Comparison of ENCODE assay signal across 13 mouse cellular contexts in the genomic region with DNA sequence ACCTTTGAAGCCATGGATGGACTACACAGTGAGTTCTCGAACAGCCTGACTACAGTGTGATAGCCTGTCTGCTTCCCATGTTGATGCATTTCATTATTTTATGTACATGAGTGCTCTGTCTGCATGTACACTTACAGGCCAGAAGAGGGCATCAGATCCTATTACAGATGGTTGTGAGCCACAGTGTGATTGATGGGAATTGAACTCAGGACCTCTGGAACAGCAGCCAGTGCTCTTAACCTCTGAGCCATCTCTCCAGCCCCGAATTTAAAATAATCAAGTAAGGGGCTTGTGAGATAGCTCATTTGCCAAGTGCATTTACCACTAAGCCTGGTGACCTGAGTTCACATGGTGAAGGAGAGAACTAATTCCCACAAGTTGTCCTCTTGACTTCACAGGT. TPM values are rescaled to one million over a fixed set of nuclear protein-coding genes. Genes with fewer than 3 reads are reported as not detected.
A peak's percentile ranks its signal among the peaks of the same experiment; 100 is the strongest.
DNase-seq lines count a peak whose midpoint lies in the region; ATAC-seq and TF ChIP-seq lines count a peak whose summit lies in the region.
"Had no signal": no experiment of that assay in that cellular context is flagged by ENCODE, and none has a peak within 500 bp of the region (broad histone marks: within the 10 kb centered on the region; RNA-seq: fewer than 3 reads in every experiment).

No protein-coding gene starts in this region.

- CTCF ChIA-PET in Patski (lab: Charles Lee), result interaction anchor here (0.7 to 2.5 kb wide), 7 partner anchors 9 to 80 kb away, joined by 3 to 12 read pairs (median 5); no protein-coding TSS in a partner anchor

- no peak overlapping the region for H3K4me3 ChIP-seq in intestine, postnatal 0 days (ENCODE audit: low read depth, low read length)
- H3K4me3 ChIP-seq in intestine, embryonic 16.5 days (ENCODE audit: low read length), result no peak overlapping the region
- no peak overlapping the region for H3K4me3 ChIP-seq in stomach, postnatal 0 days (ENCODE audit: low read depth, low read length)
- H3K4me3 ChIP-seq: limb, embryonic 10.5 days; myocyte had no signal

- H3K9me3 ChIP-seq in intestine, postnatal 0 days (ENCODE audit: control insufficient read depth), result no peaks in the 10 kb centered on the region
- no peaks in the 10 kb centered on the region for H3K9me3 ChIP-seq in intestine, embryonic 16.5 days (ENCODE audit: control insufficient read depth, low read length)
- no peaks in the 10 kb centered on the region for H3K9me3 ChIP-seq in stomach, postnatal 0 days (ENCODE audit: control insufficient read depth, low read length)
- H3K9me3 ChIP-seq: limb, embryonic 10.5 days had no signal

- H3K4me2 ChIP-seq in intestine, postnatal 0 days (replicated peaks; ENCODE audit: low read depth), result no peak overlapping the region
- H3K4me2 ChIP-seq in intestine, embryonic 16.5 days (ENCODE audit: low read depth, low read length), result no peak overlapping the region
- H3K4me2 ChIP-seq in stomach, postnatal 0 days (replicated peaks; ENCODE audit: low read depth), result no peak overlapping the region

- H3K4me1 ChIP-seq in intestine, postnatal 0 days (replicated peaks; ENCODE audit: control insufficient read depth, insufficient read depth, low read length), result peaks cover under 1% of the 10 kb centered on the region; the same call in 1 of the 2 replicates
- H3K4me1 ChIP-seq in intestine, embryonic 16.5 days (ENCODE audit: control insufficient read depth, insufficient read depth, low read length), result peaks cover 6% of the 10 kb centered on the region
- H3K4me1 ChIP-seq in stomach, postnatal 0 days (replicated peaks; ENCODE audit: control insufficient read depth, insufficient read depth), result no peaks in the 10 kb centered on the region

- H3K36me3 ChIP-seq in intestine, postnatal 0 days (ENCODE audit: control insufficient read depth, insufficient read depth), result no peaks in the 10 kb centered on the region
- H3K36me3 ChIP-seq in intestine, embryonic 16.5 days (ENCODE audit: control insufficient read depth, insufficient read depth, low read length), result no peaks in the 10 kb centered on the region
- no peaks in the 10 kb centered on the region for H3K36me3 ChIP-seq in stomach, postnatal 0 days (ENCODE audit: control insufficient read depth, insufficient read depth, low read length)
- H3K36me3 ChIP-seq: limb, embryonic 10.5 days had no signal

- ATAC-seq in intestine, postnatal 0 days, result no peak
- ATAC-seq in intestine, embryonic 16.5 days, result no peak
- no peak for ATAC-seq in Patski
- ATAC-seq in stomach, postnatal 0 days (ENCODE audit: low FRiP score, low TSS enrichment), result no peak

- DNase-seq in thymus, postnatal 0 days (ENCODE audit: low spot score), result peak; percentile 25
- DNase-seq in thymus, postnatal 25 days, result no peak
- no peak for DNase-seq in Patski (ENCODE audit: low read depth, low spot score)
- DNase-seq in stomach, postnatal 0 days (ENCODE audit: low spot score), result no peak
- no peak for DNase-seq in adrenal gland, postnatal 25 days
- DNase-seq in urinary bladder, postnatal 14 days (ENCODE audit: low spot score), result no peak
- DNase-seq: adrenal gland, postnatal 14 days; heart, postnatal 4 days; kidney, adult 9 months had no signal

- H3K27me3 ChIP-seq in intestine, postnatal 0 days (replicated peaks; ENCODE audit: control insufficient read depth, insufficient read depth, low read length), result no peaks in the 10 kb centered on the region
- H3K27me3 ChIP-seq in intestine, embryonic 16.5 days (replicated peaks; ENCODE audit: control insufficient read depth, insufficient read depth, low read length), result no peaks in the 10 kb centered on the region
- no peaks in the 10 kb centered on the region for H3K27me3 ChIP-seq in Patski
- H3K27me3 ChIP-seq in stomach, postnatal 0 days (ENCODE audit: control insufficient read depth, insufficient read depth, low read length), result no peaks in the 10 kb centered on the region

- 77% methylated on average over 2 of the region's 2 CpGs for WGBS in intestine, postnatal 0 days
- 81% methylated on average over 2 of the region's 2 CpGs for WGBS in intestine, embryonic 16.5 days
- 63% methylated on average over 2 of the region's 2 CpGs for WGBS in stomach, postnatal 0 days

- peak; percentile 64 for TF ChIP-seq CTCF in intestine, postnatal 0 days (IDR thresholded peaks at IDR 0.05; ENCODE audit: low read depth)
- peak; percentile 75 for TF ChIP-seq CTCF in Patski (IDR thresholded peaks at IDR 0.05)
- peak; percentile 68 for TF ChIP-seq CTCF in stomach, postnatal 0 days (IDR thresholded peaks at IDR 0.05; ENCODE audit: low read depth)

- POLR2A ChIA-PET in Patski (lab: Charles Lee), result interaction anchor here (0.7 kb wide), 1 partner anchor 99 kb away, joined by 3 read pairs; no protein-coding TSS in a partner anchor

- H3K27ac ChIP-seq in intestine, postnatal 0 days (ENCODE audit: low read depth, low read length), result no peak overlapping the region
- no peak overlapping the region for H3K27ac ChIP-seq in intestine, embryonic 16.5 days (ENCODE audit: low read length)
- H3K27ac ChIP-seq in stomach, postnatal 0 days (replicated peaks), result no peak overlapping the region
- H3K27ac ChIP-seq: limb, embryonic 10.5 days had no signal

- no peak for TF ChIP-seq EP300 in stomach, postnatal 0 days (optimal IDR thresholded peaks at IDR 0.05)

- in situ Hi-C loops in Patski (cut with MboI; ENCODE audit: low pct_unique_long_range_greater_than_20kb), result no loop called here

- H3K9ac ChIP-seq in intestine, postnatal 0 days (ENCODE audit: low read depth, low read length), result no peak overlapping the region
- H3K9ac ChIP-seq in intestine, embryonic 16.5 days (ENCODE audit: low read depth, low read length), result no peak overlapping the region
- H3K9ac ChIP-seq in stomach, postnatal 0 days (ENCODE audit: low read length), result no peak overlapping the region

RNA-seq across cellular contexts. Expression of gene Snx11, which starts 4.1 kb away (rescaled TPM):
- 12.0 and 15.0 TPM in 2 replicates for polyA plus RNA-seq in intestine, postnatal 0 days (2015; fragmentation: Nextera tagmentation; extraction: Ambion mirVana)
- polyA plus RNA-seq in intestine, embryonic 16.5 days (2015; fragmentation: Nextera tagmentation; extraction: Ambion mirVana), result 11.8 and 13.1 TPM in 2 replicates
- polyA plus RNA-seq in thymus, postnatal 0 days (2015; fragmentation: Nextera tagmentation; extraction: Ambion mirVana), result 16.0 and 18.6 TPM in 2 replicates
- polyA plus RNA-seq in Patski (2021), result 23.6 TPM
- polyA plus RNA-seq in stomach, postnatal 0 days (2015; fragmentation: Nextera tagmentation; extraction: Ambion mirVana), result 17.6 and 17.8 TPM in 2 replicates
- 32.1 and 34.6 TPM in 2 replicates for total RNA-seq in adrenal gland, postnatal 25 days (2021)

RNA-seq across cellular contexts. Expression of gene Cbx1, which starts 7.5 kb away (rescaled TPM):
- polyA plus RNA-seq in intestine, postnatal 0 days (2015; fragmentation: Nextera tagmentation; extraction: Ambion mirVana), result 39.3 and 41.6 TPM in 2 replicates
- polyA plus RNA-seq in intestine, embryonic 16.5 days (2015; fragmentation: Nextera tagmentation; extraction: Ambion mirVana), result 65.1 and 74.5 TPM in 2 replicates
- polyA plus RNA-seq in thymus, postnatal 0 days (2015; fragmentation: Nextera tagmentation; extraction: Ambion mirVana), result 129 and 132 TPM in 2 replicates
- 111 TPM for polyA plus RNA-seq in Patski (2021)
- polyA plus RNA-seq in stomach, postnatal 0 days (2015; fragmentation: Nextera tagmentation; extraction: Ambion mirVana), result 30.5 and 38.7 TPM in 2 replicates
- total RNA-seq in adrenal gland, postnatal 25 days (2021), result 78.9 and 98.0 TPM in 2 replicates

RNA-seq across cellular contexts. Expression of gene Nfe2l1, which starts 48.3 kb away (rescaled TPM):
- 31.6 and 35.0 TPM in 2 replicates for polyA plus RNA-seq in intestine, postnatal 0 days (2015; fragmentation: Nextera tagmentation; extraction: Ambion mirVana)
- polyA plus RNA-seq in intestine, embryonic 16.5 days (2015; fragmentation: Nextera tagmentation; extraction: Ambion mirVana), result 51.7 and 52.5 TPM in 2 replicates
- 34.9 and 40.6 TPM in 2 replicates for polyA plus RNA-seq in thymus, postnatal 0 days (2015; fragmentation: Nextera tagmentation; extraction: Ambion mirVana)
- polyA plus RNA-seq in Patski (2021), result 362 TPM
- 32.4 and 35.6 TPM in 2 replicates for polyA plus RNA-seq in stomach, postnatal 0 days (2015; fragmentation: Nextera tagmentation; extraction: Ambion mirVana)
- total RNA-seq in adrenal gland, postnatal 25 days (2021), result 492 and 601 TPM in 2 replicates
